Mouse (Mus musculus) embryonic fibroblast, embryonic 13.5 days (primary cell): ENCODE data around the gene Neil3.

Experiments used
- CTCF ChIP-seq: IDR thresholded peaks from 2 replicates; pipeline ENCODE4 v1.5.1; 2011; ENCODE audit warnings: mild to moderate bottlenecking, control low read depth, low read length, moderate library complexity, borderline replicate concordance; ENCODE audit not compliant: insufficient read depth
- POLR2A ChIP-seq: IDR thresholded peaks from 2 replicates; pipeline ENCODE4 v1.6.1; 2011; ENCODE audit warnings: low read depth, mild to moderate bottlenecking, control low read depth, low read length, moderate library complexity

- TF ChIP-seq CTCF (no peak), POLR2A (no peak)
These were observed 38.6 kb downstream of the Neil3 start for GRCm38 (mm10) chr8:53600025-53600811.
